27 mouse cellular contexts compared by ENCODE assay signal in genomic region chr5:112788441-112788840, GRCm38 (mm10).
"Had no signal": no experiment of that assay in that cellular context is flagged by ENCODE, and none has a peak within 500 bp of the region (broad histone marks: within the 10 kb centered on the region; RNA-seq: fewer than 3 reads in every experiment).

No protein-coding gene starts in this region.

- H3K36me3 ChIP-seq: embryonic facial prominence, embryonic 10.5 days; embryonic facial prominence, embryonic 12.5 days; embryonic facial prominence, embryonic 13.5 days; embryonic facial prominence, embryonic 15.5 days; forebrain, embryonic 10.5 days; forebrain, embryonic 12.5 days; forebrain, embryonic 15.5 days had no signal

- ATAC-seq: forebrain, embryonic 13.5 days; forebrain, embryonic 14.5 days; forebrain, embryonic 15.5 days; forebrain, embryonic 16.5 days; forebrain, postnatal 0 days had no signal

- H3K9me3 ChIP-seq: embryonic facial prominence, embryonic 10.5 days; embryonic facial prominence, embryonic 12.5 days; embryonic facial prominence, embryonic 13.5 days; embryonic facial prominence, embryonic 15.5 days; forebrain, embryonic 10.5 days; forebrain, embryonic 12.5 days; forebrain, embryonic 13.5 days; forebrain, embryonic 15.5 days had no signal

- H3K4me2 ChIP-seq: embryonic facial prominence, embryonic 12.5 days; embryonic facial prominence, embryonic 13.5 days; embryonic facial prominence, embryonic 15.5 days; forebrain, embryonic 12.5 days; forebrain, embryonic 13.5 days; forebrain, embryonic 15.5 days had no signal

- H3K4me3 ChIP-seq: embryonic facial prominence, embryonic 10.5 days; embryonic facial prominence, embryonic 12.5 days; embryonic facial prominence, embryonic 13.5 days; embryonic facial prominence, embryonic 15.5 days; erythroblast, embryonic 14.5 days; forebrain, embryonic 10.5 days; forebrain, embryonic 12.5 days; forebrain, embryonic 13.5 days; forebrain, embryonic 15.5 days; heart, adult 2 months had no signal

- DNase-seq: cerebellum, adult 2 months; cerebellum, adult 8-10 months; cerebellum, adult 9-10 months; cerebellum, adult 9-11 months; cerebellum, postnatal 10 days; cerebellum, postnatal 14 days; cerebellum, postnatal 25 days; cerebellum, postnatal 36 days; embryo, embryonic 11 days; forebrain, postnatal 0 days; gastrocnemius, postnatal 10 days; gastrocnemius, postnatal 14 days; gastrocnemius, postnatal 25 days; heart, adult 11 months; heart, adult 18-20 months; heart, adult 2 months had no signal

- H3K27me3 ChIP-seq: embryonic facial prominence, embryonic 12.5 days; embryonic facial prominence, embryonic 15.5 days; forebrain, embryonic 13.5 days; forebrain, embryonic 15.5 days had no signal

- H3K27ac ChIP-seq: embryonic facial prominence, embryonic 10.5 days; embryonic facial prominence, embryonic 12.5 days; embryonic facial prominence, embryonic 13.5 days; embryonic facial prominence, embryonic 15.5 days; forebrain, embryonic 10.5 days; forebrain, embryonic 12.5 days; forebrain, embryonic 13.5 days; forebrain, embryonic 15.5 days; heart, adult 2 months had no signal

- H3K4me1 ChIP-seq: embryonic facial prominence, embryonic 10.5 days; embryonic facial prominence, embryonic 12.5 days; embryonic facial prominence, embryonic 13.5 days; embryonic facial prominence, embryonic 15.5 days; forebrain, embryonic 10.5 days; forebrain, embryonic 12.5 days; forebrain, embryonic 13.5 days; forebrain, embryonic 15.5 days had no signal

- H3K9ac ChIP-seq: embryonic facial prominence, embryonic 12.5 days; embryonic facial prominence, embryonic 13.5 days; embryonic facial prominence, embryonic 15.5 days; forebrain, embryonic 12.5 days; forebrain, embryonic 13.5 days; forebrain, embryonic 15.5 days; forebrain, postnatal 0 days had no signal
